Mouse (Mus musculus) brain, embryonic 14.5 days (tissue): ENCODE results near the gene Kcnk5.

ENCODE experiments used
- CTCF ChIP-seq: fragments of 200-500 bp; IDR thresholded peaks from 2 replicates; pipeline ENCODE4 v1.5.1; 2012; ENCODE audit warnings: inconsistent platforms, mild to moderate bottlenecking, moderate library complexity, borderline replicate concordance; ENCODE audit not compliant: insufficient read depth, insufficient read length; ENCODE audit errors: extremely low read depth
- POLR2A ChIP-seq: fragments of 200-500 bp; IDR thresholded peaks from 2 replicates; pipeline ENCODE4 v1.6.1; 2012; ENCODE audit warnings: mild to moderate bottlenecking, inconsistent platforms, borderline replicate concordance; ENCODE audit not compliant: poor library complexity, insufficient read depth, insufficient read length, severe bottlenecking; ENCODE audit errors: extremely low read depth

DNA sequence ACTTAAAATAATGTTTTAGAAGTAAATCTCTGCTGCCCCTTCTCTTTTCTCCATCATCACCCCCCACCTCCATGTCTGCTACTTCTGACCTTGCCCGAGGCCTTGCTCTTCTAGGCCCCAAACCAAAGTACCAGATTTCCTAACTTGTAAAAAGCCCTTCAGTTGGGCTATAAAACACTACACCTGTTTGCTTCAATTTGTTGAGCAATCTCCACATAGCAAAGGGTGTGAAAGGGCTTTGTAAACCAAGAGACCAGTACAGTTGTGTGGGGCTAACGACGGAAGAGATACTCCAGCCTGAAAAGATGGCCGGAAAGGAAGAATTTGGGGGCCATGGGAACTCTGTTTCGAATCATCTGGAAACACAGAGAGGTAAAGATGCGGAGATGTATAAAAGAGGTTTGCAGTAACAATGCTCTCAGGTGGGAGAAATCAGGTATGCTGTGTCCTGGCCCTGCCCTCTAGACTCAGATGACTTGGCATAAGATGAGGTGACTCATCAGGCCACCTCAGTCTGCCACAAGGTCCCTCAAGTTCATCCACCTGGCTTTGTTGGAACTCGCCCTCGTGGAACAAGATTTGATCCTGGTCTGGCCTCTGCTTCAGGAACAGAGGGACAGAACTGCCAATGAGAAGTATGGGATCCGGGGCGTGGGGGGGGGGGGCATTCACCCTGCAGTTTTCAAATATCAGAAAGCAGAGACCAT is 46.5 kb downstream of the Kcnk5 start:
- TF ChIP-seq CTCF (no peak), POLR2A (no peak)
